In the genomic region with DNA sequence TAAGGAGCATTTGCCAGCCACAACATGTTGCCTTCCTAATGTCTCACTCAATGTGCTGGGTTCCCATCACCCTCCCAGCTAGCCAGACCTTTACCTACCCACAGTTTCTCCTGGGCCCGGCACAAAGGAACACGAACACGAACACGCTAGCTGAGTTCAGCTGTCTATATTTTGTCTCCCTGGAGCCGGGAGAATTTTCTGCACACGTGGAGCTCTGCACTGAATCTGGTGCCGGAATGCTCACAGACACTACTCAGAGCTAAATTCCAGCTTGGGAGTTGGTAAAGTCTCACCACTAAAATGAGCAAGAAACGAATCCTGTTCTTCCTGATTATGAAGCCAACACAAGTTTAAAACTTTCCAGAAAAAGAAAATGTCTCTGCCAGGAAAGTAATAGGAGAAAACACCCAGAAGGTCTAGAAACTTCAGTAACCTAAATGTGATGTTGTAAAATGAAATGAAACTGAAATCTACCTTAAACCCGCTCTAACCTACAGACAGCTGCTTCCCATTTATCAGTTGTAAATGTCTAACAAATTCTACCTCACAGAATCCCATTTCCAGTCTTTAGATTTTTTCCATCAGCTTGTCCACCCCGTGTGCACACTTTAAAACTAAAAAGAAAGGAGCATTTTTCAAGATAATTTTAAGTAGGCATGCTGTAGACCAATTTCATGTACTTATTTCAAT, we compare ENCODE assay signal across 13 mouse cellular contexts. TPM values are rescaled to one million over a fixed set of nuclear protein-coding genes. Genes with fewer than 3 reads are reported as not detected.
DNase-seq lines count a peak whose midpoint lies in the region; ATAC-seq lines count a peak whose summit lies in the region.
"Had no signal": no experiment of that assay in that cellular context is flagged by ENCODE, and none has a peak within 500 bp of the region (broad histone marks: within the 10 kb centered on the region; RNA-seq: fewer than 3 reads in every experiment).

No protein-coding gene starts in this region.

- no peak for ATAC-seq in forebrain, embryonic 12.5 days (ENCODE audit: low FRiP score)
- ATAC-seq in forebrain, embryonic 13.5 days, result no peak
- ATAC-seq in kidney, embryonic 15.5 days (replicated peaks; ENCODE audit: low FRiP score), result no peak
- no peak for ATAC-seq in midbrain, embryonic 13.5 days

- no peak overlapping the region for H3K9ac ChIP-seq in forebrain, embryonic 12.5 days
- H3K9ac ChIP-seq in forebrain, embryonic 13.5 days, result no peak overlapping the region
- H3K9ac ChIP-seq in kidney, embryonic 15.5 days, result no peak overlapping the region
- H3K9ac ChIP-seq in midbrain, embryonic 13.5 days (replicated peaks), result no peak overlapping the region
- H3K9ac ChIP-seq: liver, embryonic 14.5 days; neural tube, embryonic 12.5 days had no signal

- no peak for DNase-seq in kidney, adult 9 months
- DNase-seq in embryonic facial prominence, embryonic 10.5 days (ENCODE audit: low spot score), result no peak
- DNase-seq in right cerebral cortex, postnatal 10 days (ENCODE audit: low spot score in 2 of 2), result peak; percentile 44 to 47
- DNase-seq in midbrain, embryonic 10.5 days (ENCODE audit: low spot score), result no peak
- DNase-seq: thymus, adult 18-20 months had no signal

- H3K4me3 ChIP-seq in forebrain, embryonic 12.5 days (replicated peaks), result no peak overlapping the region
- H3K4me3 ChIP-seq in forebrain, embryonic 13.5 days, result no peak overlapping the region
- H3K4me3 ChIP-seq in kidney, embryonic 15.5 days (replicated peaks), result no peak overlapping the region
- no peak overlapping the region for H3K4me3 ChIP-seq in embryonic facial prominence, embryonic 10.5 days
- no peak overlapping the region for H3K4me3 ChIP-seq in midbrain, embryonic 10.5 days
- H3K4me3 ChIP-seq in midbrain, embryonic 13.5 days (replicated peaks), result no peak overlapping the region
- H3K4me3 ChIP-seq: erythroblast, embryonic 14.5 days; megakaryocyte, embryonic 14.5 days; neural tube, embryonic 12.5 days had no signal

- H3K27ac ChIP-seq in forebrain, embryonic 12.5 days, result 0 out of 2 replicates have a peak overlapping the region, but pooled peaks have one; percentile 19
- H3K27ac ChIP-seq in forebrain, embryonic 13.5 days, result no peak overlapping the region
- H3K27ac ChIP-seq in kidney, embryonic 15.5 days, result peak overlapping the region; percentile 51; the same call in 1 of the 2 replicates
- peak overlapping the region; percentile 80 for H3K27ac ChIP-seq in embryonic facial prominence, embryonic 10.5 days (replicated peaks)
- no peak overlapping the region for H3K27ac ChIP-seq in midbrain, embryonic 10.5 days (replicated peaks)
- no peak overlapping the region for H3K27ac ChIP-seq in midbrain, embryonic 13.5 days
- H3K27ac ChIP-seq: liver, embryonic 14.5 days; neural tube, embryonic 12.5 days had no signal

- H3K9me3 ChIP-seq in forebrain, embryonic 12.5 days, result no peaks in the 10 kb centered on the region
- H3K9me3 ChIP-seq in forebrain, embryonic 13.5 days (replicated peaks), result no peaks in the 10 kb centered on the region
- H3K9me3 ChIP-seq in kidney, embryonic 15.5 days (replicated peaks), result no peaks in the 10 kb centered on the region
- H3K9me3 ChIP-seq in embryonic facial prominence, embryonic 10.5 days, result no peaks in the 10 kb centered on the region
- no peaks in the 10 kb centered on the region for H3K9me3 ChIP-seq in midbrain, embryonic 10.5 days (replicated peaks)
- no peaks in the 10 kb centered on the region for H3K9me3 ChIP-seq in midbrain, embryonic 13.5 days
- H3K9me3 ChIP-seq: megakaryocyte, embryonic 14.5 days; neural tube, embryonic 12.5 days had no signal

- no peaks in the 10 kb centered on the region for H3K27me3 ChIP-seq in forebrain, embryonic 12.5 days
- H3K27me3 ChIP-seq in forebrain, embryonic 13.5 days, result no peaks in the 10 kb centered on the region
- H3K27me3 ChIP-seq in kidney, embryonic 15.5 days, result no peaks in the 10 kb centered on the region
- no peaks in the 10 kb centered on the region for H3K27me3 ChIP-seq in embryonic facial prominence, embryonic 10.5 days (replicated peaks; ENCODE audit: low read depth, poor library complexity, severe bottlenecking)
- no peaks in the 10 kb centered on the region for H3K27me3 ChIP-seq in midbrain, embryonic 10.5 days (ENCODE audit: low read depth, poor library complexity, severe bottlenecking)
- H3K27me3 ChIP-seq in midbrain, embryonic 13.5 days, result no peaks in the 10 kb centered on the region
- H3K27me3 ChIP-seq: neural tube, embryonic 12.5 days had no signal

- no peak overlapping the region for H3K4me2 ChIP-seq in forebrain, embryonic 12.5 days
- H3K4me2 ChIP-seq in forebrain, embryonic 13.5 days, result no peak overlapping the region
- no peak overlapping the region for H3K4me2 ChIP-seq in kidney, embryonic 15.5 days
- no peak overlapping the region for H3K4me2 ChIP-seq in midbrain, embryonic 13.5 days (replicated peaks)
- H3K4me2 ChIP-seq: neural tube, embryonic 12.5 days had no signal

- WGBS in forebrain, embryonic 12.5 days, result 86% methylated on average over 10 of the region's 10 CpGs
- WGBS in forebrain, embryonic 13.5 days, result 89% methylated on average over 10 of the region's 10 CpGs
- WGBS in kidney, embryonic 15.5 days, result 74% methylated on average over 10 of the region's 10 CpGs
- 64% methylated on average over 10 of the region's 10 CpGs for WGBS in embryonic facial prominence, embryonic 10.5 days
- WGBS in midbrain, embryonic 10.5 days, result 79% methylated on average over 10 of the region's 10 CpGs
- WGBS in midbrain, embryonic 13.5 days, result 91% methylated on average over 10 of the region's 10 CpGs

- H3K36me3 ChIP-seq in forebrain, embryonic 12.5 days (replicated peaks), result 0 out of 2 replicates have a peak, but pooled peaks cover 3% of the 10 kb centered on the region
- no peaks in the 10 kb centered on the region for H3K36me3 ChIP-seq in forebrain, embryonic 13.5 days (ENCODE audit: poor library complexity, severe bottlenecking)
- 0 out of 2 replicates have a peak, but pooled peaks cover 7% of the 10 kb centered on the region for H3K36me3 ChIP-seq in kidney, embryonic 15.5 days
- H3K36me3 ChIP-seq in embryonic facial prominence, embryonic 10.5 days (replicated peaks), result peaks cover 15% of the 10 kb centered on the region
- H3K36me3 ChIP-seq in midbrain, embryonic 10.5 days, result peaks cover 8% of the 10 kb centered on the region
- H3K36me3 ChIP-seq in midbrain, embryonic 13.5 days, result no peaks in the 10 kb centered on the region
- H3K36me3 ChIP-seq: neural tube, embryonic 12.5 days had no signal

- no peaks in the 10 kb centered on the region for H3K4me1 ChIP-seq in forebrain, embryonic 12.5 days
- no peaks in the 10 kb centered on the region for H3K4me1 ChIP-seq in forebrain, embryonic 13.5 days
- H3K4me1 ChIP-seq in kidney, embryonic 15.5 days, result peaks cover 8% of the 10 kb centered on the region; the same call in 1 of the 2 replicates
- peaks cover 58% of the 10 kb centered on the region for H3K4me1 ChIP-seq in embryonic facial prominence, embryonic 10.5 days
- no peaks in the 10 kb centered on the region for H3K4me1 ChIP-seq in midbrain, embryonic 10.5 days
- 0 out of 2 replicates have a peak, but pooled peaks cover 2% of the 10 kb centered on the region for H3K4me1 ChIP-seq in midbrain, embryonic 13.5 days (replicated peaks)
- H3K4me1 ChIP-seq: megakaryocyte, embryonic 14.5 days; neural tube, embryonic 12.5 days had no signal

RNA-seq across cellular contexts. Expression of a gene that starts 20.8 kb away (rescaled TPM):
- polyA plus RNA-seq in forebrain, embryonic 12.5 days (2016; fragmentation: Nextera tagmentation; extraction: Ambion mirVana), result 11.2 and 13.4 TPM in 2 replicates
- 4.6 and 4.9 TPM in 2 replicates for polyA plus RNA-seq in forebrain, embryonic 13.5 days (2015; fragmentation: Nextera tagmentation; extraction: Ambion mirVana)
- polyA plus RNA-seq in kidney, embryonic 15.5 days (2015; fragmentation: Nextera tagmentation; extraction: Ambion mirVana), result 22.2 and 23.5 TPM in 2 replicates
- polyA plus RNA-seq in embryonic facial prominence, embryonic 10.5 days (2016; fragmentation: Nextera tagmentation; extraction: Ambion mirVana), result 29.1 and 33.6 TPM in 2 replicates
- polyA plus RNA-seq in midbrain, embryonic 10.5 days (2016; fragmentation: Nextera tagmentation; extraction: Ambion mirVana), result 22.0 and 22.8 TPM in 2 replicates
- polyA plus RNA-seq in midbrain, embryonic 13.5 days (2015; fragmentation: Nextera tagmentation; extraction: Ambion mirVana), result 6.2 and 6.7 TPM in 2 replicates
- polyA plus RNA-seq: erythroblast, embryonic 14.5 days had no signal

RNA-seq across cellular contexts. Expression of a gene that starts 58.9 kb away (rescaled TPM):
- 0.34 and 0.36 TPM in 2 replicates for polyA plus RNA-seq in forebrain, embryonic 12.5 days (2016; fragmentation: Nextera tagmentation; extraction: Ambion mirVana)
- 0.21 and 0.33 TPM in 2 replicates for polyA plus RNA-seq in forebrain, embryonic 13.5 days (2015; fragmentation: Nextera tagmentation; extraction: Ambion mirVana)
- polyA plus RNA-seq in kidney, embryonic 15.5 days (2015; fragmentation: Nextera tagmentation; extraction: Ambion mirVana), result 0.75 and 0.90 TPM in 2 replicates
- polyA plus RNA-seq in embryonic facial prominence, embryonic 10.5 days (2016; fragmentation: Nextera tagmentation; extraction: Ambion mirVana), result 0.62 and 0.68 TPM in 2 replicates
- polyA plus RNA-seq in midbrain, embryonic 10.5 days (2016; fragmentation: Nextera tagmentation; extraction: Ambion mirVana), result 0.21 and 0.36 TPM in 2 replicates
- polyA plus RNA-seq in midbrain, embryonic 13.5 days (2015; fragmentation: Nextera tagmentation; extraction: Ambion mirVana), result 0.19 and 0.31 TPM in 2 replicates
- polyA plus RNA-seq: erythroblast, embryonic 14.5 days had no signal

Comparison
In these comparisons a context has a peak if more than half of its experiments do, and no peak if none do; other contexts are left out.
1. H3K27ac ChIP-seq: peak in forebrain, embryonic 12.5 days (single experiment), kidney, embryonic 15.5 days (single experiment) and embryonic facial prominence, embryonic 10.5 days (single experiment); none in forebrain, embryonic 13.5 days (single experiment), midbrain, embryonic 10.5 days (single experiment) and midbrain, embryonic 13.5 days (single experiment).
2. DNase-seq: peak in right cerebral cortex, postnatal 10 days (2 of 2); none in kidney, adult 9 months (single experiment), embryonic facial prominence, embryonic 10.5 days (single experiment) and midbrain, embryonic 10.5 days (single experiment).